Mouse (Mus musculus): ENCODE results near the gene Tceanc.

Gene Tceanc

DNA sequence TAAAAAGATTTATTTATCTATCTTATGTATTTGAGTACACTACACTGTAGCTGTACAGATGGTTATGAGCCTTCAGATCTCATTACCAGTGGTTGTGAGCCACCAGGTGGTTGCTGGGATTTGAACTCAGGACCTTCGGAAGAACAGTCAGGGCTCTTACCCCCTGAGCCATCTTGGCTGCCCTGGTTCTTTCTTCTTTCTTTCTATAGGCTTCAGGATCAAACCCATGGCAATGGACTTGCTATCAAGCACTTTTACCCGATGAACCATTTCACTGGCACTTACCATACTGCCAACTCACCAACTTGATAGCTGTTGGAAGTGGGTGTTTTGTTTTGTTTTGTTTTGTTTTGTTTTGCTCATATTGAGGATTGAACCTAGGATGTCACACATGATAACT, 23.3 kb downstream of the Tceanc start:
- DNase-seq (ENCODE audit: low read depth, low spot score) = no peak

DNA sequence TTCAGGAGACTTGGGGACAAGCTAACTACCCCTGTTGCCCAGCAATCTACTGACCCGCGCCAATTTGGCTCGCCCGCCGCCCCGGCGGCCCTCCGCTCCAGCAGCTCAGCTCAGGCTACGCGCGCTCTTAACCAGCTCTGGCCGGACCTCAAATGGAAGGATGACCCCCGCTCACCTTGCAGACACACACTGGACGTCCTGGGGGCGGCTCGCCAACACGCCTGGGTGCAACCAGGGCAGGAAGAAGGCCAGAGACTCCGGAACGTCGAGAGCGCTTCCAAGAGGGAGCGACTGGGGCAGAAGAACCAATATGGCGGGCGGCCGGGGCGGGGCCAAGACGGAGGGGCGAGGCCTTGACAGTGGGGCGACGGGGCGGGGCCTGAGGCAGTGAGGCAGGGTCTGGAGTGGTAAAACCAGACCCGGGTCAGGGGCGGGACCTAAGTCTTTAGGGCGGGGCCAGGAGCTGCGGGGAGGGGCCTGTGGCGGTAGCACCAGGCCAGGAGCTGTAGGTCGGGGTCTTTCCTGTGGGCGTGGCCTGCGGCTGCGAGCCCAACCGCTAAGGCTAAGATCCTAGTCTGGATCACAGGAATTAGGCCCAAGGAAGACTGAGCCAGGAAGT, 38.9 kb downstream of the Tceanc start, which contains the start of gene Rab9:
Gene Rab9 (minus strand): TSS at position 503 of the 619 bp plus-strand sequence.
- peak; percentile 81 for DNase-seq (ENCODE audit: low read depth, low spot score)

GRCm38 (mm10) chrX:166478631-166479364, 39.6 kb downstream of the Tceanc start:
- DNase-seq (ENCODE audit: low read depth, low spot score) = no peak

DNA sequence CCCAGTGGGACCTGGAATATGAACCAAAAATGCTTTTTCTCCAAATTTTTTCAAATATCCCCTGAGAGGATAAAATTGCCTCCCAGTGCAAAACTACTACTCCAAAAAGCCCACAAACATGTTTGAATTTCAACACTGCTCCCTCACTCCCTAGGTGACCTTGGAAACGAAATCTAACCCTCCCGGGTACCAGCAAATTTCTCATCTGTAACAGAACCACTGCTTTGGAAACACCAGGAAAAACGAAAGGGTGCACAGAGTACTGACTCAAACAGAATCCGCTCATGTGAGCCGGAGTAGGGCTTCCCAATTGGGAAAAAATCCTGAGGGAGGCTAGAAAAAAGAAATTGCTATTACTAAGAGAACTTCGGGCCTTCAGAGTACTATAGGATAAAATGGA, 41.0 kb downstream of the Tceanc start:
- DNase-seq (ENCODE audit: low read depth, low spot score) = no peak

GRCm38 (mm10) chrX:166472612-166473011, 45.8 kb downstream of the Tceanc start:
- no peak for DNase-seq (ENCODE audit: low read depth, low spot score)

DNA sequence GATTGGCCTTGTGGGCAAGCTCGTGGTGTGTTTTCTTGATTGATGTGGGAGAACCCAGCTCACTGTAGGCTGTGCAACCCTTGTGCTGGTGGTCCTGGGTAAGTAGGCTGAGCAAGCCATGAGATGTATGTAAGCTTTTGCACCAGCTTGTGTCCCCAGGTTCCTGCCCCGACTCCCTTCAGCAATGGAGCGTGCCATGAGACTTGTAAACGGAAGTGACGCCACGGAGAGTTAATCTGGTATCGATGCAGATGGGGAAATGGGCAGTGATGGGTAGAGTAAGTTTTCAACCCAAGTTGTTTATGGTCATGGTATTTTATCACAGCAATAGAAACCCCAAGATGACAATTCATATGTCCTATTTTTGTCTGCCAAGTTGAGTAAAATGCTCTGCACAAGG, 50.0 kb downstream of the Tceanc start:
- DNase-seq (ENCODE audit: low read depth, low spot score) = no peak

- no peak for DNase-seq (ENCODE audit: low read depth, low spot score)
Measured at GRCm38 (mm10) chrX:166455525-166455924, 62.8 kb downstream of the Tceanc start.

- DNase-seq (ENCODE audit: low read depth, low spot score) = no peak
Measured at GRCm38 (mm10) chrX:166454331-166454730, 64.0 kb downstream of the Tceanc start.

DNA sequence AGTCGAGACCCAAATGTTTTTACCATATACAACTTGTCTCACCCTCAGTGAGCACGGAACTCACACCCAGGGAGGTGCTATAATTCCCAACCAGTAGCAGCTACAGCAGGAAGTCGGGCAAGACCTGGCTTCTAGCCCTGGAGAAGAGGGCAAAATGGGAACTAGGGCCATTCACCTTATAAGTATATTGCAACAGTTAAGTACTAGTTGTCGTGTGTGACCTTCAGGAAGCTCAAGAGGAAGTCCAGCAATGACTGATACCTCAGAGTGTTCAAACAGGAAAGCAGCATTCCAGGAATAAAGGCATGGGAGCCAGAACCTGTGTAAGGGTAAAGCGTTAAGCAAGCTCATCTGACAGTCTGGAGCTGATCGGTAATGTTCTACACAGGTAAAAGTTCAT, 64.8 kb downstream of the Tceanc start:
- DNase-seq (ENCODE audit: low read depth, low spot score) = no peak

All from WW6 (cell line).